Mouse (Mus musculus): ENCODE data around the gene Cebpe.

- no peak for TF ChIP-seq CTCF (IDR thresholded peaks at IDR 0.05; ENCODE audit: low read depth)
- no peak for TF ChIP-seq EP300 (IDR thresholded peaks at IDR 0.05; ENCODE audit: low read depth)
These were observed 15.6 kb upstream of the Cebpe start for GRCm38 (mm10) chr14:54727565-54727964.

Measured in heart, postnatal 0 days (tissue).